Mouse (Mus musculus) urinary bladder, postnatal 10 days (tissue): ENCODE measurements around the gene Pla2g2e.
"Not testable (repeated sequence)": the region's sequence is repeated elsewhere in the genome, so short reads cannot be mapped to it uniquely, and the experiment has no call there.

Experiments
- DNase-seq: peaks from one replicate; pipeline ENCODE4 v3.0.0; 2022; ENCODE audit warnings: low spot score

The Pla2g2e gene

GRCm38 (mm10) chr4:138877731-138878130 is at the start of gene Pla2g2e:
Gene Pla2g2e (plus strand): TSS chr4:138877942.
- DNase-seq, result no peak

- no peak for DNase-seq
These were observed 37.9 kb upstream of the Pla2g2e start for GRCm38 (mm10) chr4:138839806-138840205.

- DNase-seq, result no peak
These were observed 37.0 kb upstream of the Pla2g2e start for GRCm38 (mm10) chr4:138840726-138841125.

GRCm38 (mm10) chr4:138841386-138841785 is 36.4 kb upstream of the Pla2g2e start:
- no peak for DNase-seq

DNA sequence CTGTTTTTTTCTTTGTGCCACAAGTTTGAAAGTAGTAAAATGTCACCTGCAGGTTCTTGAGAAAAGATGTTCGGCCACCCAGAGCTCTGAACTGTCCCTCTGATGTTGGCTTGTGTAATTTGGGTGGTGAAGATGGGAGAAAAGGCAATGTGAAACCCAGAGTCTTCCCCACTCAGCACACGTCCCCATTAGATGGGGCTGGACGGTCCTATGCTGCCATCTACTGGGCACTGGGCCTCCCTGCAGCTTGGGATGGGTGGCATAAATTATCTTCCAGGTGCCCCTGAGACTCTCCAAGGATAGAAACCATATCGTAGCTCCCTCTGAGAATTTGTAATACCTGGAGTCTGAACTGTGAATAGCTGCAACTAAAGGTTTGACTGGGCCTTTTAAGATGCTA is 26.3 kb upstream of the Pla2g2e start:
- no peak for DNase-seq

DNA sequence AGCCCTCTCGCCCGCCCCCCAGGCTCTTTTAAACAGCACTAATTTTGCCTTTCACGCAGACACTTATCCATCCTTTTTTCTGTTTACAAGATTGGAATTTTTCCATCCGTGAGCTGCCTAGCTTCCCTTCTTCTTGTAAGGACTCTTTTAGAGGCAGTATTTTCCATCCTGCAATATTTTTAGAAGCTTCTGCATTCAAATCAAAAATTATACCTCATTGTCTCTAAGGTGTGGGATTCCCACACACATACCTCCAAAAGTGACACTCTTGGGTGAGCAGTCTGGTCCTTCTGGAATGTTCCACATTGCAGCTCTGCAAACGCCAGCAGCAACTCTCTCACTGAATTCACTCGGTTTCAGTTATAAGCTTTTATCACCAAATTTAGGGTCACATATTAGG is 24.8 kb upstream of the Pla2g2e start:
- DNase-seq, result no peak

GRCm38 (mm10) chr4:138855092-138855632 is 22.6 kb upstream of the Pla2g2e start:
- DNase-seq, result no peak

DNA sequence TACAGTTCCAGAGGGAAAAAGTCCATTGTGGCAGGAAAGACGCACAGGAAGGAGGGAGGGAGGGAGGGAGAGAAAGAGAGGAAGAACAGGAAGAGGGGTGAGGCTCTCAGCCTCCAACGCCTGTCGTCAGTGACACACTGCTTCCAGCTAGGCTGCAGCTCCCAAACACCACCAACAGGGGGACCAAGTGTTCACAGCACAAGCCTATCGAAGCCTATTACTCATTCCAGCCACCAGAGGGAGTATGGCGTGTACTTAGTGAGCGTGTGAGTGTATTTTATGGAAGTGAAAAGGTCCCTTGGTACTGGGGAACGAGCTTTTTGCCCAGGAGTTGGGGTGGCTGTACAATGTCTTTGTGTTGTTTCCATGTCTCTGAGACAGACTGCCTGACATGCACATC is 21.3 kb upstream of the Pla2g2e start:
- DNase-seq, result no peak

DNA sequence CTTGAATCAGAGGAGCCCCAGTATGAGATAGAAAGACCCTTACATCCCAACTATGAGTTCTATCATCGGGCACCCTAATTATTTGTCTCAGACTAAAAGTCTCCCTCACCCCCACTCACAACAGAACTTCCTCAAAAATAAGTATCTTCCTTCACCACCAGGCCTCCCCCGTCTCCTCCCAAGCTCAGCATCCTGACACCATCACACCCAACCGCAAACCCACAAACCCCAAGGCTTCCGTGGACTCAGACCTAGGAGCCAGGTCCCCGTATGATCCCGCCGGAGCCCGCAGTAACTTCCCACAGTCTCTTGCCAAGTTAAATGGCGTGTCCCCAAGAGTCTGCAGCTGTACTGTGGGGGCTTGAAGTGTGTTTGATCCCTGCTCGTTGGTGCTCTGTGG is 20.2 kb upstream of the Pla2g2e start:
- no peak for DNase-seq

- no peak for DNase-seq
These were observed 19.3 kb upstream of the Pla2g2e start for GRCm38 (mm10) chr4:138858446-138858845.

DNA sequence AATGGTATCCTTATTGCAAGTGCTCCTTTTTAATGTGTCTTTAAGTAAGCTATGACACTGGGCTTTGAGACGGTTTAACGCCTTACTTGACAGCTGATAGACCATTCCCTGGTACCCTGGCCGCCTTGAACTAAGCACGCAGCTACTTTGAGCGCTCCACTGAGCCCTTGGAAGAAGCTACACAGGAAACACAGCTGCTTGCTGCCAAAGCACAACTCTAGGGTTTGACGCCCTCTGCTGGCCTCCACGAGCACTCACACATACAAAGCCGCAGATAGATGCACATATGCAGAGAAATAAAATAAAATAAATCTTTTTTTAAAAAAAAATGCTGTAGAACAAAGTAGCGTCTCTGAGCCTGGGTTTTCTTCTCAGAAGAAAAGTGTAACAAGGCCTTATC is 18.5 kb upstream of the Pla2g2e start:
- no peak for DNase-seq

GRCm38 (mm10) chr4:138859728-138860127 is 18.0 kb upstream of the Pla2g2e start:
- DNase-seq, result no peak

DNA sequence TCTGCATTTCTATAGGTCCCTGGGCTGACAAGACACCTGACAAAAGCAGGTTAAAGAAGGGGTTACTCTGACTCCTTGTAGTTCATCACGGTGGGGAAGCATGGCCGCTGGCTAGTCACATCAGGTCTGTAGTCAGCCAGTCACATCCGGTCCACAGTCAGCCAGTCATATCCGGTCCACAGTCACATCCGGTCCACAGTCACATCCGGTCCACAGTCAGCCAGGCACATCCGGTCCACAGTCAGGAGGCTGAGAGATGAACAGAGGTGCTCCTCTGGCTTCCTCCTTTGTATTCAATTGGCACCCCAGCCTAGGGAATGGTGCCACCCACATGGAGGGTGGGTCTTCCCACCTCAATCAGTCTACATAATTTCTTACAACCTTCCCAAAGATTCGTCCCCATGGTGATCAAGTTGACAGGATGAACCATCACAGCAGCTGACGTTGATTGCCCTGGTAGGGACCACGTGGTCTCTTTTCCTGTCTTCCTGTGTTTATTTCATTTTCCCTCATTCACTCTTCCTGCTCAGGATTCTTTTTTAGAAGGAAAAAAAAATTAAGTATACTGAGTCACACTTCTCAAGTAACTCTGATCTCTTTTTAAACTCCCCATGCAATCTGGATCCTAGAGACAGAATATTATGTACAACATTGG is 14.3 kb upstream of the Pla2g2e start, which contains the start of gene Pla2g5:
TSS of gene Pla2g5 (minus strand) at position 139 of the 655 bp plus-strand sequence.
- DNase-seq, result no peak

- no peak for DNase-seq
These were observed 12.7 kb upstream of the Pla2g2e start for GRCm38 (mm10) chr4:138865092-138865491.

- DNase-seq, result no peak
These were observed 11.8 kb upstream of the Pla2g2e start for GRCm38 (mm10) chr4:138865991-138866390.

DNA sequence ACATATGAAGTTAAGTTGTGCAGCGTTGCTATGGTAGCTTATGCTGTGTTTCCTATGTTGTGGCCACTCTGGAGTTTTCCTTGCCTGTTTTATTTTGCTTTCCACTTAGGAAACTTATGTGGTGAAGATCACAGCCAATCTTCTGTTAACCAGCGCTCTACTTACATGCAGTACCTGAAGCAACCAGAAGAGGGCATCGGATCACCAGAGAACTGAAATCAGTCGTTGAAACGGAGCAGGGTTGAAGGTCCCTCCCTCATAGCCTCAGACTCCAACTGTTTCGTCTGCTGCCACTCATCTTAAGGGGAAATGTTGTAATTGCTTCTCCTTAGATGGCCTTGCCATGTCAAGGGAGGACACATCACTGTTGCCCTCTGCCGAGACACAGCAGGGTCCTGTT is 11.3 kb upstream of the Pla2g2e start:
- no peak for DNase-seq

GRCm38 (mm10) chr4:138868666-138869065 is 9.1 kb upstream of the Pla2g2e start:
- no peak for DNase-seq

DNA sequence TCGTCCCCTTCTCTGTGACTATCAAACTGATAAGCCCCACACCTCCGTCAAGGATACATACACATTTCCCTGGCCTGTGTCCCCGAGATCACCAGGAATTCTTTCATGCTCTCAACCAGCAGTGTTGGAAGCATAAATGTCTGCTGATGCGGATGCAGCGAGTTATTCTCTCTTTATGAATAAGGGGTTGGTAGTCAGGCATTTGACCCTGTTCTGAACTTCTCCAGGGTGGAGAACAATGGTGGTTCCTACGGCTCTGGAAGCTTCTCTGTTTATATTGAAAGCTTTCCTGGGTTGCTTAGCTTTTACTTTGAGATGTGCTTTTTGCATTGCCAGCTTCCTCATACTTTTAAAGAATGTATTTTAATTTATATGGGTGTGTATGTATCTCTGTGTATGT is 3.9 kb upstream of the Pla2g2e start, which contains the start of gene Gm13030:
TSS of gene Gm13030 (minus strand) at position 101 of the 400 bp plus-strand sequence.
- DNase-seq, result no peak

DNA sequence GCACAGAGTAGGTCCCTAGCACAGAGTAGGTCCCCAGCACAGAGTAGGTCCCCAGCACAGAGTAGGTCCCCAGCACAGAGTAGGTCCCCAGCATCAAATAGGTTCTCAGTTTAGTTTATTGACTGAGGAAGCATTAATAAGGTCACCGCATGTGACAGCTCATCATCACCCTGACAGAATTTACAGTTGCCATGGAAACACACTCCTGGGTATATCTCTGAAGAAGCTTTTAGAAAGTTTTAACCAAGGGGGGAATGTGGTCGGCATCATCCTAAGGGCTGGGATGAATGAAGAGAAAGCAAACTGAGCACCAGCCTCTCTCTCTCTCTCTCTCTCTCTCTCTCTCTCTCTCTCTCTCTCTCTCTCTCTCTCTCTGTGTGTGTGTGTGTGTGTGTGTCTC is 2.5 kb upstream of the Pla2g2e start:
- not testable (repeated sequence) for DNase-seq

DNA sequence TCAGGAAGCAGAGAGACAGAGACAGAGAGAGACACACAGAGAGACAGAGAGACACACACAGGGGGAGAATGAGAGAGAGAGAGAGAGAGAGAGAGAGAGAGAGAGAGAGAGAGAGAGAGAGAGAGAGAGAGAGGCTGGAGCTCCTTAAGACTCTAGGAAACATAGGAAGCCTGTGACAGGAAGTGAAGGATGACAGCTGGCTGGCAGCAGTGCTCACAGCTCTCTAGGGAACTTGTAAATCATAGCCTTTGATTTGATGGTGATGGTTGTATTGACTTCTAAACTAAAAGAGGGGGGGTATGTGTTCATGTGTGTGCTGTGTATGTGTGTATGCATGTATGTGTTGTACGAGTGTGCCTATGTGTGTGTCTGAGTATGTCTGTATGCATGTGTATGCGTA is 1.8 kb upstream of the Pla2g2e start:
- no peak for DNase-seq

GRCm38 (mm10) chr4:138878783-138879182 is 1.0 kb downstream of the Pla2g2e start:
- DNase-seq, result no peak

- DNase-seq, result no peak
These were observed 2.1 kb downstream of the Pla2g2e start for GRCm38 (mm10) chr4:138879808-138880207.

DNA sequence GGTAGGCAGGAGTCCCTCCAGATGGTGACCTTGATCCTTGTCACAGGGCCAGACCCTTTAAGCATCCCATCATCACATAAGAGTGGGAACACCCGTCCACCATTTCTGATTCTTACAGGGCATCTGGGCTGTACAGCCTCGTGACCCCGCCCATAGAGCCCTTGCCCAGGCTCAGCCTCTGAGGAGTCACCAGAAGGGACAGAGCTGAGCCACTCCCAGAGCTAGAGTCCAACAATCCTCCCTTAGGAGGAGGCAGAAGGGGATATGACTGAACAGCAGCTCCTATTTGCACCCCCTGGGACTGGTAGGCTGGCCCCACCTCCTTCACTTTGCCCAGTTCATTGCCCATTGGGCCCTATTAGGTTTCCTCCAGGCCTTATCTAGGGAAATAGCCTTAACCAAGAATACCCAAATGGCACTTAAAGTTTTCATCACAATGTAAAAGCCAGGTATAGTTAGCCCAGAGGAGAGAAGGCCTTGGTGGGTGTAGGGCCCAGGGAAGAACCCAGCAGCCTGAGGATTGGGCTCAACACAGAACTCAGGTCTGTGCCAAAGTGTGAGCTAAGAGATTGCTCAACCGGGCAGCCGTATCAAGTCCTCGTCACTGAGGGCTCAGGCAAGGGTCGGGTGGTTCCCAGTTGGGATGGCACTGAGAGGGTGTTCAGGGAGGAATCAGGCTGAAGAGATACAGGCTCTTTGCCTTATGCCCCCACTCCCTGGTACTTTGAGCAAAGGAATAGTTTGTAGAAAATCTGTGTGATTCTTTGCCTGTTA is 3.3 kb downstream of the Pla2g2e start:
- no peak for DNase-seq
